Mouse (Mus musculus): ENCODE measurements at regions not wholly inside any gene's neighbourhood (a gene's known extent, or its start where the extent isn't known, plus 50 kb on each side); places are given as distances from the start of the nearest gene placed in this dataset.

DNA sequence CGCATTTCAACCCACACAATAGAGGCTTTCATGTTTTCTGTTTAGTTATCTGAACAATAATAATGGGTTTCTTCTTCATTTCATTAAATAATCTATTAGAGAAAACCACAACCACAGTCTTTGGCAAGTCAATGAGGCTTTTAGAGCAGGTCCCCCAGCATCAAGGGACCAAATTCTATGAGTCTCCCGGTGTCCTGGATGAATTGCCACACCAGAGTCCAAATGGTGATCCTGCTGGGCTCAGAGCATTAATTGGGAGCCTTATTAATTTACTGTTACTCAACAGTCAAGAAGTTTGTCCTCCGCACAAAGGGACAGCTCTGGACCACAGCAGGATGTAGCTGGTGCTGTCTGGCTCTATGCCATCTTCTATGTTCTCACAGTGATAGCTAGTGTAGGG is 52.5 kb upstream of the Mtpn start:
- Histone ChIP-seq H3K27me3 (ENCODE audit: control insufficient read depth, insufficient read depth, low read length) (no peaks in the 10 kb centered on the region), H3K36me3 (ENCODE audit: control insufficient read depth, insufficient read depth, low read length) (no peaks in the 10 kb centered on the region), H3K27ac (ENCODE audit: control insufficient read depth, insufficient read depth, low read depth, low read length) (no peak overlapping the region), H3K4me1 (ENCODE audit: control insufficient read depth, insufficient read depth, low read length) (no peaks in the 10 kb centered on the region), H3K4me3 (ENCODE audit: control insufficient read depth, low read depth, low read length) (no peak overlapping the region)
- TF ChIP-seq POLR2A (IDR thresholded peaks at IDR 0.05; ENCODE audit: control insufficient read depth, low read depth, low read length) (no peak), CTCF (IDR thresholded peaks at IDR 0.05; ENCODE audit: control insufficient read depth, insufficient read depth, insufficient replicate concordance, low read depth, low read length) (no peak)

Data from testis, adult 2 months (tissue).